Mouse (Mus musculus) ES-Bruce4 (cell line): ENCODE measurements around the gene Dtx3l.

Experiments
- CTCF ChIP-seq: IDR thresholded peaks from one replicate; pipeline ENCODE4 v1.8.1; 2011; ENCODE audit warnings: low read depth, low read length
- POLR2A ChIP-seq: IDR thresholded peaks from one replicate; pipeline ENCODE4 v1.8.1; 2011; ENCODE audit warnings: low read length; ENCODE audit not compliant: insufficient read depth

GRCm38 (mm10) chr16:35939690-35940089 lies 739 bp upstream of the Dtx3l start:
- TF ChIP-seq CTCF (peak; percentile 68), POLR2A (no peak)
